Mouse (Mus musculus) cortical plate, adult 2 months (tissue): ENCODE measurements at regions not wholly inside any gene's neighbourhood (a gene's known extent, or its start where the extent isn't known, plus 50 kb on each side); places are given as distances from the start of the nearest gene placed in this dataset.
"Not testable (repeated sequence)": the region's sequence is repeated elsewhere in the genome, so short reads cannot be mapped to it uniquely, and the experiment has no call there.

Experiments
- H3K27ac ChIP-seq: fragments of 200-500 bp; 2 replicates; pipeline ENCODE4 v1.5.1; 2012; ENCODE audit warnings: low read length, control low read depth, inconsistent platforms; ENCODE audit not compliant: insufficient read depth
- H3K4me1 ChIP-seq: fragments of 200-500 bp; 2 replicates; pipeline ENCODE4 v1.6.1; 2011; ENCODE audit warnings: low read length; ENCODE audit not compliant: control insufficient read depth, insufficient read depth
- H3K4me3 ChIP-seq: fragments of 200-500 bp; 2 replicates; pipeline ENCODE4 v1.5.1; 2011; ENCODE audit warnings: mild to moderate bottlenecking, low read length, control low read depth; ENCODE audit not compliant: insufficient read depth
- CTCF ChIP-seq: fragments of 200-500 bp; IDR thresholded peaks from 2 replicates; pipeline ENCODE4 v1.5.1; 2011; ENCODE audit warnings: mild to moderate bottlenecking, control low read depth, low read length; ENCODE audit not compliant: insufficient read depth; ENCODE audit errors: extremely low read depth
- POLR2A ChIP-seq: fragments of 200-500 bp; IDR thresholded peaks from 2 replicates; pipeline ENCODE4 v1.6.1; 2011; ENCODE audit warnings: mild to moderate bottlenecking, low read length, control low read depth; ENCODE audit not compliant: insufficient read depth; ENCODE audit errors: extremely low read depth

GRCm38 (mm10) chr9:41429711-41430390 is 268.4 kb upstream of the Ubash3b start:
- Histone ChIP-seq H3K4me3 (no peak overlapping the region), H3K4me1 (no peaks in the 10 kb centered on the region), H3K27ac (no peak overlapping the region)
- TF ChIP-seq POLR2A = no peak

- TF ChIP-seq POLR2A (no peak), CTCF (no peak)
- no peaks in the 10 kb centered on the region for H3K4me1 ChIP-seq
- no peak overlapping the region for H3K4me3 ChIP-seq
- no peak overlapping the region for H3K27ac ChIP-seq
These were observed 267.7 kb upstream of the Ubash3b start for GRCm38 (mm10) chr9:41429236-41429635.

GRCm38 (mm10) chr9:41426698-41427097 is 265.2 kb upstream of the Ubash3b start:
- Histone ChIP-seq H3K4me1 (no peaks in the 10 kb centered on the region), H3K27ac (no peak overlapping the region), H3K4me3 (no peak overlapping the region)
- TF ChIP-seq POLR2A (no peak), CTCF (no peak)

- no peak for TF ChIP-seq POLR2A
- no peak for TF ChIP-seq CTCF
- no peaks in the 10 kb centered on the region for H3K4me1 ChIP-seq
- H3K4me3 ChIP-seq = no peak overlapping the region
- H3K27ac ChIP-seq = no peak overlapping the region
These were observed 263.7 kb upstream of the Ubash3b start for GRCm38 (mm10) chr9:41425225-41425624.

GRCm38 (mm10) chr9:41413791-41414190 is 252.3 kb upstream of the Ubash3b start:
- H3K4me1 ChIP-seq = no peaks in the 10 kb centered on the region
- no peak overlapping the region for H3K4me3 ChIP-seq
- TF ChIP-seq CTCF (no peak), POLR2A (no peak)
- no peak overlapping the region for H3K27ac ChIP-seq

- not testable (repeated sequence) for H3K4me3 ChIP-seq, H3K4me1 ChIP-seq, H3K27ac ChIP-seq
These were observed 251.6 kb upstream of the Ubash3b start for GRCm38 (mm10) chr9:41413091-41413490.

- Histone ChIP-seq H3K4me1 (no peaks in the 10 kb centered on the region), H3K4me3 (no peak overlapping the region), H3K27ac (no peak overlapping the region)
- TF ChIP-seq POLR2A = no peak
- no peak for TF ChIP-seq CTCF
These were observed 250.8 kb upstream of the Ubash3b start for GRCm38 (mm10) chr9:41412174-41412757.

GRCm38 (mm10) chr9:41408301-41408700 is 246.8 kb upstream of the Ubash3b start:
- no peak overlapping the region for H3K4me3 ChIP-seq
- 0 out of 2 replicates have a peak, but pooled peaks cover 1% of the 10 kb centered on the region for H3K4me1 ChIP-seq
- H3K27ac ChIP-seq = no peak overlapping the region
- TF ChIP-seq POLR2A (no peak), CTCF (no peak)

GRCm38 (mm10) chr9:41407078-41407477 is 245.6 kb upstream of the Ubash3b start:
- Histone ChIP-seq H3K4me3 (no peak overlapping the region), H3K4me1 (0 out of 2 replicates have a peak, but pooled peaks cover 1% of the 10 kb centered on the region), H3K27ac (no peak overlapping the region)
- TF ChIP-seq CTCF = no peak

GRCm38 (mm10) chr9:41402942-41403341 is 241.4 kb upstream of the Ubash3b start:
- TF ChIP-seq POLR2A = no peak
- TF ChIP-seq CTCF = no peak
- H3K4me1 ChIP-seq = 0 out of 2 replicates have a peak, but pooled peaks cover 1% of the 10 kb centered on the region
- H3K27ac ChIP-seq = no peak overlapping the region
- H3K4me3 ChIP-seq = no peak overlapping the region

GRCm38 (mm10) chr9:41400950-41401349 is 239.5 kb upstream of the Ubash3b start:
- no peak overlapping the region for H3K27ac ChIP-seq
- TF ChIP-seq CTCF (no peak), POLR2A (no peak)
- no peak overlapping the region for H3K4me3 ChIP-seq
- H3K4me1 ChIP-seq = 0 out of 2 replicates have a peak, but pooled peaks cover 1% of the 10 kb centered on the region
